Mouse (Mus musculus) midbrain, embryonic 13.5 days (tissue): ENCODE data around the gene Mamdc4. TPM values are rescaled to one million over a fixed set of nuclear protein-coding genes. Genes with fewer than 3 reads are reported as not detected.

Experiments used
- ATAC-seq: fragments of 200-750 bp; cut with Nextera tagmentation; 2 replicates; pipeline ENCODE4 v1.8.0; 2017; ENCODE audit warnings: mild to moderate bottlenecking, moderate TSS enrichment, moderate library complexity
- H3K27ac ChIP-seq: fragments of 300-500 bp; sonication (generic); 2 replicates; pipeline ENCODE4 v1.5.1; 2015; ENCODE audit warnings: inconsistent platforms, mild to moderate bottlenecking, moderate library complexity
- H3K27me3 ChIP-seq: fragments of 300-500 bp; sonication (generic); 2 replicates; pipeline ENCODE4 v1.6.1; 2015; ENCODE audit warnings: mild to moderate bottlenecking, inconsistent platforms
- H3K36me3 ChIP-seq: fragments of 300-500 bp; sonication (generic); 2 replicates; pipeline ENCODE4 v1.6.1; 2015; ENCODE audit warnings: mild to moderate bottlenecking, inconsistent platforms
- H3K4me1 ChIP-seq: fragments of 300-500 bp; sonication (generic); replicated peaks from 2 replicates; pipeline ENCODE4 v1.6.1; 2015; ENCODE audit warnings: inconsistent platforms
- H3K4me2 ChIP-seq: fragments of 300-500 bp; sonication (generic); replicated peaks from 2 replicates; pipeline ENCODE4 v1.6.1; 2015; ENCODE audit warnings: moderate library complexity, mild to moderate bottlenecking, inconsistent platforms
- H3K4me3 ChIP-seq: fragments of 300-500 bp; sonication (generic); replicated peaks from 2 replicates; pipeline ENCODE4 v1.5.1; 2015; ENCODE audit warnings: mild to moderate bottlenecking, inconsistent platforms
- H3K9ac ChIP-seq: fragments of 300-500 bp; sonication (generic); replicated peaks from 2 replicates; pipeline ENCODE4 v1.6.1; 2015; ENCODE audit warnings: mild to moderate bottlenecking, inconsistent platforms
- H3K9me3 ChIP-seq: fragments of 300-500 bp; sonication (generic); 2 replicates; pipeline ENCODE4 v1.6.1; 2016; ENCODE audit warnings: mild to moderate bottlenecking, inconsistent platforms
- WGBS: fragments of 180-500 bp; shearing (Covaris S2); methylation state at CpG from one replicate; pipeline ENCODE4 v1.1.7; 2015; 5-methylcytosine and 5-hydroxymethylcytosine counted together
- polyA plus RNA-seq: library from polyadenylated mRNA; unstranded; fragments of >200 nt; fragmentation: Nextera tagmentation; extraction: Ambion mirVana; gene quantifications from 2 replicates; pipeline ENCODE4 v1.2.1, GENCODE M21; 2015

The Mamdc4 gene
- polyA plus RNA-seq, 1 experiment from 2014 or later = 6.8 TPM

GRCm38 (mm10) chr2:25533707-25534106 lies 40.9 kb downstream of the Mamdc4 start:
- Histone ChIP-seq H3K27ac (no peak overlapping the region), H3K4me3 (no peak overlapping the region), H3K4me1 (no peaks in the 10 kb centered on the region), H3K36me3 (peaks cover 74% of the 10 kb centered on the region), H3K27me3 (no peaks in the 10 kb centered on the region), H3K9me3 (no peaks in the 10 kb centered on the region), H3K4me2 (no peak overlapping the region), H3K9ac (no peak overlapping the region)
- 95% methylated on average over 2 of the region's 2 CpGs for WGBS
- no peak for ATAC-seq

- Histone ChIP-seq H3K36me3 (peaks cover 93% of the 10 kb centered on the region), H3K9me3 (no peaks in the 10 kb centered on the region), H3K27me3 (no peaks in the 10 kb centered on the region), H3K9ac (no peak overlapping the region), H3K27ac (no peak overlapping the region), H3K4me1 (no peaks in the 10 kb centered on the region), H3K4me3 (no peak overlapping the region), H3K4me2 (no peak overlapping the region)
- whole genome bisulfite sequencing = 90% methylated on average over 9 of the region's 9 CpGs
- no peak for ATAC-seq
These were observed 47.9 kb downstream of the Mamdc4 start for GRCm38 (mm10) chr2:25526510-25527302.

Other genes starting within 250 kb of the Mamdc4 start
- 60.0 and 66.4 TPM in 2 replicates for gene Man1b1, start 242.5 kb downstream of the Mamdc4 start, polyA plus RNA-seq
- 19.9 and 23.7 TPM in 2 replicates for gene Dpp7, start 218.5 kb downstream of the Mamdc4 start, polyA plus RNA-seq
- gene Uap1l1, start 209.2 kb downstream of the Mamdc4 start, polyA plus RNA-seq = 3.9 and 4.4 TPM in 2 replicates
- gene Sapcd2, start 202.5 kb downstream of the Mamdc4 start, polyA plus RNA-seq = 23.1 and 25.5 TPM in 2 replicates
- 0.62 and 1.0 TPM in 2 replicates for gene Entpd2, start 179.0 kb downstream of the Mamdc4 start, polyA plus RNA-seq
- gene Npdc1, start 175.5 kb downstream of the Mamdc4 start, polyA plus RNA-seq = 380 and 389 TPM in 2 replicates
- 0.49 TPM in 1 of 2 replicates, not detected in the other for gene Fut7, start 151.6 kb downstream of the Mamdc4 start, polyA plus RNA-seq
- gene Abca2, start 146.1 kb downstream of the Mamdc4 start, polyA plus RNA-seq = 10.2 and 11.1 TPM in 2 replicates
- gene Clic3, start 118.0 kb downstream of the Mamdc4 start, polyA plus RNA-seq = 2.7 and 4.0 TPM in 2 replicates
- gene Paxx, start 113.8 kb downstream of the Mamdc4 start, polyA plus RNA-seq = 85.7 and 92.1 TPM in 2 replicates
- 48.6 and 80.5 TPM in 2 replicates for gene Ptgds, start 104.8 kb downstream of the Mamdc4 start, polyA plus RNA-seq
- gene Lcn12, start 80.9 kb downstream of the Mamdc4 start, polyA plus RNA-seq = not detected in 2 replicates
- 120 and 122 TPM in 2 replicates for gene Fbxw5, start 74.1 kb downstream of the Mamdc4 start, polyA plus RNA-seq
- gene C8g, start 73.1 kb downstream of the Mamdc4 start, polyA plus RNA-seq = 5.6 and 7.2 TPM in 2 replicates
- 22.9 and 24.1 TPM in 2 replicates for gene Traf2, start 27.9 kb downstream of the Mamdc4 start, polyA plus RNA-seq
- 387 and 406 TPM in 2 replicates for gene Edf1, start 17.0 kb downstream of the Mamdc4 start, polyA plus RNA-seq
- 190 and 193 TPM in 2 replicates for gene Phpt1, start 379 bp upstream of the Mamdc4 start, polyA plus RNA-seq
- 3.5 and 5.7 TPM in 2 replicates for gene Ajm1, start 6.9 kb upstream of the Mamdc4 start, polyA plus RNA-seq
- gene Rabl6, start 33.7 kb upstream of the Mamdc4 start, polyA plus RNA-seq = 67.2 and 75.9 TPM in 2 replicates
- 0.24 and 0.47 TPM in 2 replicates for gene Ccdc183, start 42.8 kb upstream of the Mamdc4 start, polyA plus RNA-seq
- gene Tmem141, start 47.2 kb upstream of the Mamdc4 start, polyA plus RNA-seq = 27.5 and 32.3 TPM in 2 replicates
- 1.1 and 1.8 TPM in 2 replicates for gene Fcna, start 53.2 kb upstream of the Mamdc4 start, polyA plus RNA-seq
- not detected in 2 replicates for gene Lcn8, start 78.3 kb upstream of the Mamdc4 start, polyA plus RNA-seq
- not detected in 2 replicates for gene Lcn5, start 83.1 kb upstream of the Mamdc4 start, polyA plus RNA-seq
- gene Lcn6, start 101.9 kb upstream of the Mamdc4 start, polyA plus RNA-seq = not detected in 2 replicates
- gene Lcn10, start 107.9 kb upstream of the Mamdc4 start, polyA plus RNA-seq = not detected in 2 replicates
- not detected in 2 replicates for gene Obp2a, start 125.2 kb upstream of the Mamdc4 start, polyA plus RNA-seq
- gene Bmyc, start 131.9 kb upstream of the Mamdc4 start, polyA plus RNA-seq = 98.4 and 100 TPM in 2 replicates
- gene Obp2b, start 162.2 kb upstream of the Mamdc4 start, polyA plus RNA-seq = not detected in 2 replicates
- gene Lcn3, start 190.7 kb upstream of the Mamdc4 start, polyA plus RNA-seq = not detected in 2 replicates
- not detected in 2 replicates for gene Lcn11, start 202.2 kb upstream of the Mamdc4 start, polyA plus RNA-seq
- not detected in 2 replicates for gene Gm13539, start 207.4 kb upstream of the Mamdc4 start, polyA plus RNA-seq
- not detected in 2 replicates for gene Glt6d1, start 241.0 kb upstream of the Mamdc4 start, polyA plus RNA-seq
- gene Lcn9, start 248.3 kb upstream of the Mamdc4 start, polyA plus RNA-seq = not detected in 2 replicates